Mouse (Mus musculus) ovary, postnatal 36 days (tissue): Measurements from ENCODE around the gene Ripply2.
A peak's percentile ranks its signal among the peaks of the same experiment; 100 is the strongest.

Experiments
- DNase-seq: peaks from one replicate; pipeline ENCODE4 v3.0.0; 2022; ENCODE audit warnings: low spot score, mixed read lengths

Ripply2 gene

DNA sequence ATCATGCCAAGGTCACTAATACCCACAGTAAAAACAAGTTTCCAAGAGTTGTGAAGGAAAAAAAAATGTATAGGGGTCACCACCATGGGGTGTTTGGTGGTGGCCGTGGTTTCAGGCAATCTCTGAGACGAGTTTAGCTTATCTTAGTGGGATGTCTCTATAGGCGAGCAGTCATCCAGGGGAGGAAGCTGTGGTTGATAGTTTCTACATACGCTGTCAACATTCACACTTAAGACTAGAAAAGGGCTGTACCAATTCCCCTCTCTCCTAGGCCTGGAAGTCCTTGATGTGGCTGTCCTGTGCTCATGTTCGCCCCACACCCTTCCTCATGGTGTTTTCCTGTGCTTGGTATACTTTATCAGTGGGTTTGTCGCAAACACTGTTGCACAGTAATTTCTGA is 10.4 kb downstream of the Ripply2 start:
- DNase-seq = no peak

DNA sequence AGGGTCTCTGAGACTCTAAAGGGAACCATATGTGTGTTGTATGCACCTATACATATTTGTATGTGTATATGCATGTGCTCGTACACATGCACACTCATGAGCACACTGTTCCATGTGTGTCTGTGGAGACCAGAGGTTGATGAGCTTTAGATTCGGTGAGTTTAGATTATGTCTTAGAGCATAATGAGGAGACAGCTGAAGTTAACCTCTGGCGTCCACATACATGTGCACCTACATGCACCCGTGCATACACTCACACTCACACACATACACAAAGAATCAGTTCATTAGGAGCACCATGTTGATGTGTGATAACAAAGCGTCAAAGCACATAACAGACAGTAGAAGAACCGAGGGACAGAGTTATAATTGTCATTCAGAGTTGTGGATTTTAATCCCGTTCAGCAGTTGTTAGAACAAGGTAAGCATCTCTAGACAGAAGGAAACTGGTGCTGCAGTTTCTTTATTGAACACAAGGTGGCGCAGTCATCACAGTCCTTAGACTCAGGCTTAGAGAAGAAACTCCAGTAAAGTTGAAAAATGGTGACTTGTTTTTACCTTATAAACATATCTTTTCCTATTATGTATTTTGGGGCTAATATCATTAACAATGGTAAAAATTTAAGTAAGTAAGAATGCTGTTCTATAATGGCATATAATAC is 12.2 kb downstream of the Ripply2 start:
- DNase-seq = peak; percentile 28

DNA sequence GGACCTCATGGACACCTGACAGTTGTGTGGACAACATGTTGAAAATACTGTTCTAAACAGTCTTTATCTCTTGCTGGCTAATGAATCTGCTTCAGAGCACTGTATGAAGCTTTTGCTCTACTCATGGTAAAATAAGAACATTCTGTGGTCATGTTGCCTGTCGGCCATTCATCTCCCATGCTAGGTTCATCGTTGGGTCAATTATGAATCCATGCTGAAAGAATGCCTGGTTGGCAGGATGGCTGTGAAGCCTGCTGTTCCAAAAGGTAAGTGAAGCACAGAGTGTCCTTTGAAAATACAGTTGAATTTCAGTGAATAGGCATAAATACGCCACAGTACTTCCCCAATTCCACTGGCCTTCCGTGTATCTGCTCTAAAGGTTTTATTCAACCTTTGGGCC is 16.9 kb downstream of the Ripply2 start:
- DNase-seq = no peak

DNA sequence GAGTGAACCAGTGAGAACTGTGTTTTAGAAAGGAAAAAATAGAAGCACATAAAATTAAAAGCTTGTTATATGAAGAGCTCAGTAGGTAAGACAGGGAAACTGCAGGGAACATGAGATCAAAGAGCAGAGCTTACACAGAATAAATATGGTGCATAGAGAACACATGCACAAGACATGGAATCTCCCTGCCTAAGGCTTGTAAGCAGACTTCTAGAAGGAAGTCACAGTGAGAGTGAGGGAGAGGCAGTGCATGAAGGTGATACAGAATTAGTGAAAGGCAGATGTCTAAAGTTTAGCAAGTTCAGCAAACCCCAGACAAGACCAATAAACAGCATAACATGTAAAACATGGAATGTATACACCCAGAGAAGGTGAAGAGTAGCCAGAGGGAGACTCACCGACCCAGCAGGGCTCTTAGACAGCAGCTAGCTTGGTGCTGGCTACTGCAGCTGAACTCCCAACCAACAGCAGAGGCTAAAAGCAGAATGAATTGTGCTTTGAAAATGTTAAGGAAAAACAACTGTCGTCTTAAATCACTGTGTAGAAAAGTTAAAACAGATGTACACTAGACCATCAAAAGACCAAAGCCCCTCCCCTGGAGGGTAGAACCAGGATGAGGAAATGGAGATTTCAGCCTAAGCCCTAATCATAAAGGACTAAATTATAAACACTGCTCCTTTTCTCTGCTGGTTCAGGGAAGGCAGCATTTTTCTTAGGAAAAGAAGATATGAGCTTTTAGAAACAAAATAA is 19.7 kb downstream of the Ripply2 start:
- no peak for DNase-seq

DNA sequence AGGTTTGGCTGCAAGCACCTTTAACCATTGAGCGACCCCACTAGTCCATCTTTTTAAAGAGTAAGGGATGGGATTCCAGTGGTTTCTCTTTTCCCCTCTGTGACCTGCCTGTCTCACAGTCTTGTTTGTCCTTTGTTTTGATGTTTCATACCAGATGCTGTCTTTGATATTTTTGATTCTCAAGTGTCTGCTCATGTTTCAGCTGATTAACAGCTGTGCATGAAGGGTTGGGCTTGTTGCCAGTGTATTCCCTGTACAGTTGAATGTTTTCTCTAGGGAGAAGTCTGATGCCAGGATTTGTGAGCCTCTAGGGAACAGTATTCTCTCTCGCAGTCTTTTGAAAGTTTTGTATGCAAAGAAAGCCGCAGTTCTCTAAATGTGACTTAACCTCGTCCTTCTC is 34.1 kb downstream of the Ripply2 start:
- no peak for DNase-seq

DNA sequence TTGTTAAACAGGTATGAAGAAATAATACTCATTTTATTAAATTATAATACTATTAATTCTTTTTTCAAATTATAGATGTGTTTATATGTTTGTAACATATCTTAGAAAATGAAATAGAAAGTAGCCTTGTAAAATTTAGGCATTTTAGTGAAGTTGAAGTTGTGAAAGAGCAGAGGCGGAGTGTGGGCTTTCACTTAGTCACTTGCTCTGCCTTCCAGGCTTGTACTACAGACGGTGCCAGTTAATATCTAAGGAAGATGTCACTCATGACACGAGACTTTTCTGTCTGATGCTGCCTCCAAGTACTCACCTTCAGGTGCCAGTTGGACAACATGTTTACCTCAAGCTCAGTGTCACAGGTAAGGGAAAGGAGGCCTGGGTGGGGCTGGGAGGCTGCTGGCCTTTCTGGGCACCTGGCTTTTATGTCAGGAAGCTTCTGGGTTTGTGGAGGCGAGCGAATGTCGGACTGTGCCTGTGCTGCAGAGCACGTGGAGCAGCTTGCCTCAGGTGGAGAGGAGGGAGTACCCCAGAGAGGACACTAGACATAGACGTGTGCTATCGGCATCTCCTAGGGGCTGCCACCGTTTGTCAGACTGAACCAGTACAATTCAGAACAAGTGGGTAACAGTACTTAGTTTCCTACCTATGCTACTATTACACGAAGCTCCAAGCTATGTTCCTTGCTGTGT is 40.4 kb downstream of the Ripply2 start:
- DNase-seq = no peak

DNA sequence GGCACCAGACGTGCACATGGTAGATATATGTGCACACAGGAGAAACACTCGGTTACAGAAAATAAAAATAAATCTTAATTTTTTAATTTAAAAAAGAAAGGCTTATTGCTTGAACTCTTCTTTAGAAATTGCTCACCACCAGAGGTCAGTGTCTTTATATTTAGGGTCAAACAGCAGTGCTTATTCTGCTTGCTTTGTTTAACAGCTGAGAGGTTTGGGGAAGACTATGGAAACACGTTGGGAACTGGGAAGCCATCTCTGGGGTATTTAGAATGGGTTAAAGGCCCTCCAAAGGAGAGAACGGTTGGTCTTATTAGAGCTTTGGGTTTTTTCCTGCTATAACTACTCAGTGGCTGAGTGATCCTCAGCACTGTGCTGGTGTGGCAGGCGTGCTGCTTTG is 47.0 kb downstream of the Ripply2 start:
- DNase-seq = no peak

DNA sequence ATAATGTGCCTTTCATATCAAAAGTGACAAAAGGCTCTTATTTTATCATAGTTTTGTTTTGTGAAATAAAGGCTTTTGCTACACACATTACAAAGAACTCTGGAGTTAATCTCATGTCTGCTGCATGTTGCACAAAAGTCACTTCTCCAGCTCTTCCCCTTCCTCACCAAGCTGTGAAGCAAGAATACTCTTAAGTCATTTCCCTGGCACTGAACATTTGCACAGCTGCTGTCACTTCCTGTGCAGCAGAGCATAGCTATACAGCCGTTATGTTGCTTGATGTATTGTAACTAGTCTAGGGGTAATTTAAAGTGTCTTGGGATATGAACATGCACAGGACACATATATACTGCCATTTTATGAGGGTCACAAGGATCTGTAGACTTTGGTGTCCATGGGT is 52.8 kb downstream of the Ripply2 start:
- no peak for DNase-seq
